Mouse (Mus musculus) gastrocnemius, adult 2 months (tissue): ENCODE measurements at regions not wholly inside any gene's neighbourhood (a gene's known extent, or its start where the extent isn't known, plus 50 kb on each side); places are given as distances from the start of the nearest gene placed in this dataset.

ENCODE experiments used
- DNase-seq: peaks from one replicate; pipeline ENCODE4 v3.0.0; 2022
- H3K27ac ChIP-seq: fragments of 200-600 bp; 2 replicates; pipeline ENCODE4 v1.8.1; 2022; ENCODE audit warnings: mild to moderate bottlenecking
- H3K4me3 ChIP-seq: fragments of 200-600 bp; 2 replicates; pipeline ENCODE4 v1.8.1; 2022; ENCODE audit warnings: mild to moderate bottlenecking, moderate library complexity
- CTCF ChIP-seq: fragments of 200-600 bp; IDR thresholded peaks from 2 replicates; pipeline ENCODE4 v1.8.1; 2022; ENCODE audit warnings: antibody characterized with exemption, mild to moderate bottlenecking, moderate library complexity
- intact Hi-C: fragments of 180-260 bp; cut with DNase I; formaldehyde crosslinking; loops from one replicate; pipeline ENCODE4 v1.15.1; 2025

DNA sequence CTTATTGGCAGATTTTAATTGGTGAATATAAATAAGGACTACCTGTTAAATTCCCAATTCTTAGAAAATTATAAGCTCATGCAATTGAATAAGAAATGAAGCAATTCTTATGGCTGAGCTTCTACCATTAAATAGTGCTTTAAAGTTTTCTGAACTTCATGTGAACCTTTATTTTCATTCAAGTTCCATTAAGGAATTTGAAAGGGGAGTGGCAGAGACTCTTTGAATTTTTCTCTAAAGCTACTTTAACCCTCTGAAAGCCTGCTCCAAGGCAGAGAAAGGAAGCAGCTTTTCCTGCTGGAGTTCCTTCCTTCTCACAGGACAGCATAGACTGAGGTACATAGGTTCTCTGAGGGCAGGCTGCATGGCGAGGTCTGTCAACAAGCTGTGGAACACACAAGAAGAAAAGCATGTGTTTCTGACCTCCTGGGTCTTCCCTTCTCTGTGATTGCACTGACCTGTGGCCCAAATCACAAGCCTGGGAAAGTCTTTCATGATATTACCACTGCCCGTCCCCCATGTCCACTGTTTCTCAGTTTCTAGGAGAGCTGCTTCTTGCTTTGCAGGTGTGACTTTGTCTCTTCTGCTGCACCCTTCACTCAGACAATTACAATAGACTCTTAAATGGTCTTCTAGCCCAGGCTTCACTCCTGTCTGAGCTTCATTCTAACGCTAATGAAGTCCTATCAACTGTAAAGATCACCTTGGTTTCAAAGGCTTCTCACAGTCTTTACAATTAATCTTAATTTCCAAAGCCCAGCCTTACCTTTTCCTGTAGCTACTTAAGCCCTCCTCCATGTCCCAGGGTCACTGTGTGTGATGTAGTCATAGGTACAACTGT, 211.4 kb downstream of the Klf5 start:
- intact Hi-C loops: no loop called here
- DNase-seq: no peak
- no peak overlapping the region for H3K4me3 ChIP-seq
- no peak overlapping the region for H3K27ac ChIP-seq
- TF ChIP-seq CTCF: no peak

DNA sequence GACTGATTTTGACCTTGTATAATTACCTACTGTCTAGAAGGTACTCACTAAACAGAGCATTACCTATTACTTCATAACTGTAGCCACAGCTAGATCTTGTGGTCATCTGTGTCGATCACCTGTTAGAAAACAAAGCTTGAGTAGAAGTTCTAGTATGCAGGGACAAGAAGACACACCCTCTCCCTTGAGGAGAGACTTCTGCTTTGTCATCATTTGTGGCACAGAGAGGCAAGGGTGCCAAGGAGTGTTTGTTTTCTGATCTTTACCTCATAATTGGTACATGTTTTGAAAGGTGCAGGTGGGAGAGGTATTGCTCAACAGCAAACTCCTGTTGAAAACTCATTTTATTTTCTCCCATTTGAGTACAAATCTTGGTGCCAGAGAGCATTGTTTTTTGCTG, 217.0 kb downstream of the Klf5 start:
- no peak for TF ChIP-seq CTCF
- intact Hi-C loops: no loop called here
- no peak overlapping the region for H3K4me3 ChIP-seq
- no peak for DNase-seq
- H3K27ac ChIP-seq: no peak overlapping the region

DNA sequence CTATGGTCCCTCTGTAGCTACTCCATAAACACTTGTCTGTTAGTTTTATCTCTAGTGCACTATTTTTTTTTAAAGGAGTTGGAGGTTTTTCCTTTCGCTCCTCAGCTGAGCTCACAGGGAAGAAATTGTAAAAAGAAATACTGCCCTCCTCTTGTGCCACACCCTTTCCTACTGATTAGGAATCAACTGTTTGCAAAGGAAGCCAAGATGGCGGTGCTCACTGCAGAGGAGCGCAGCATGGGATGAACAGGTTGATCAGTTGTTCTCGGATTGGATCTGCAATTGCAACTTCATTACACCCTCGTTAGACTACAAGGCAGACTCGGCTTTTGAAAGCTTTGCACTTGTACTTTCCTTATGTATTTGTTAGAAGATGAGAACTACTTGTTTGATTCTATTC, 218.2 kb downstream of the Klf5 start:
- H3K4me3 ChIP-seq: no peak overlapping the region
- intact Hi-C loops: no loop called here

DNA sequence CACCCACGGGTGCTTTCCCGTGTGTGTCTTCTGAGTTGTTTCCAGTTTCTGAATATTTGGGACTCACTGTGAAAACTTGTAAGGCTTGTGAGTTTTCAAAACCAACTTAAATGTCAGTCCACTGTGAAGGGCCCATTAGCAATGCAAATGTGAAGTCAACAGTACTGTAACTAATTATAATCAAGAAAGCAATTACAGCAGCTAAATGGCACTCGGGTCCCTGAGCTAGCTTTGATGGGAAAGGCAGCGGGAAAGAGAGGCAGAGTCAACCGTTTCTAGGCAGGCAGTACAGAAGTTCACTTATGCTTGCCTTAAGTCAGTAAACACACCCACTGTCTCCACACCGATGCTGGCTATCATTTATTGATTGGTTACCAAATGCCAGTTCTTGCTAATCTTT, 221.9 kb downstream of the Klf5 start:
- DNase-seq: no peak
- intact Hi-C loops: no loop called here
- TF ChIP-seq CTCF: no peak
- Histone ChIP-seq H3K4me3 (no peak overlapping the region), H3K27ac (no peak overlapping the region)

More for the DNA sequence above, 218.2 kb downstream of the Klf5 start:
- no peak overlapping the region for H3K27ac ChIP-seq
- DNase-seq: no peak
- TF ChIP-seq CTCF: no peak

DNA sequence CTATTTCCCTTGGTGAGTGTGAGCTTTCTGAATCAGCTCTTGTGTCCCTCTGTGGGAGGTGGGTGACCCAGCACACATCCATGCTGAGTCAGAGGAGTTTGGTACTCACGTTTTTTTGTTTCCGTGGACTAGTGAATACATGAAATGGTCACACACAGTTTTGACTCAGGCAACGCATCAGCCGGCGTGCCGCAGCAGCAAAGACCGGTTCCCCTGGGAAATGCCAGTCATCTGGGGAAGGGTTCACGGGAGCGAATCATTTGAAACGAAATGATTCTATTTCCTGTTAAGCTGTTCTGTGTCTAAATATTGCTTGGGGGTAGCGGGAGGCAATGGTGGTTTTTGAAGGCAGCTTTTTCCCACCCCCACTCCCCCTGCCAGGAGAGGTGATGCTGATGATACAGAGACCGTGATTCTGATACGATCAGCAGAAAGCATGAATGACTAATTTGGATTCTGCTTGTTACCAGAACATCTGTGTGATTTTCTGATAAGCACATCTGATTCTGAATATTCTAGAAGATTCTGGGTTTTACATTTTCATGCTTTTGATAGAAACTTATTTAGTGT, 223.5 kb downstream of the Klf5 start:
- no peak for TF ChIP-seq CTCF
- intact Hi-C loops: no loop called here
- no peak for DNase-seq
- Histone ChIP-seq H3K27ac (no peak overlapping the region), H3K4me3 (no peak overlapping the region)

DNA sequence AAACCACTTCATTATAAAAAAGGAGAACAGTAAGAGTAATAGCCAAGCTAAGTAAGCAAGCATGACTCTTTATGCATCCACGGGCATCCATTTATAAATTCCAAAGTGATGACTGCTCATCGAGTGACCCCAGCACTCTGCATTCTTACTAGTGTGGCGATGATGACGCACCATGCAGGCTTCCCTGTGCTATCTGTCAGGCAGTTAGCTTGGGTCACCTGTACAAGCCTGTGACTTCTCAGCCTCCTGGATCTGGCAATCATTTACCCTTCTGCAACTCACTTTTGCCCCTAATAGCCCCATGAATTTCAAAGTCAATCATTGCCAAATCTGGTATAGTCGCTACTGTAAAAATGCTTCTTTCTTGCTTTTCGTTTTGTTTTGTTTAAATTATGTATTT, 237.3 kb downstream of the Klf5 start:
- no peak for TF ChIP-seq CTCF
- intact Hi-C loops: no loop called here
- DNase-seq: no peak
- H3K4me3 ChIP-seq: no peak overlapping the region
- H3K27ac ChIP-seq: no peak overlapping the region

DNA sequence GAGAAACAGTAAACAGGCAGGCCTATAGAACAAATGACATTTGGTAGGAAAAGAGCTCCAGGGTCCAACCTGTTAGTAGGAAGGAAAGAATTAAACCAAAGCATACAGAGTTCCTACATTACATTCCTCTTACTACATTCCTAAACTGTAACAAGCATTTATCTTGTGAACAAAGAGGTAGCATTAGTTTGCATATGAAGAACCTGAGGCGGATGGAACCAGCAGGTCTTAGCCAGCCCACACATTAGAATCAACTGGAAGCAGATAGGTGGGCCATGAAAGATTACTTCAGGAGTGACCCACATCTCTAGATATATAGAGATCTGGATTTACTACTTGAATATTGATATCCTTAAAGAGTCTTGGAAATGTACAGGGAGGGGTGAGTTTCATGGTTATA, 238.8 kb downstream of the Klf5 start:
- DNase-seq: no peak
- Histone ChIP-seq H3K27ac (no peak overlapping the region), H3K4me3 (no peak overlapping the region)
- no peak for TF ChIP-seq CTCF
- intact Hi-C loops: no loop called here

DNA sequence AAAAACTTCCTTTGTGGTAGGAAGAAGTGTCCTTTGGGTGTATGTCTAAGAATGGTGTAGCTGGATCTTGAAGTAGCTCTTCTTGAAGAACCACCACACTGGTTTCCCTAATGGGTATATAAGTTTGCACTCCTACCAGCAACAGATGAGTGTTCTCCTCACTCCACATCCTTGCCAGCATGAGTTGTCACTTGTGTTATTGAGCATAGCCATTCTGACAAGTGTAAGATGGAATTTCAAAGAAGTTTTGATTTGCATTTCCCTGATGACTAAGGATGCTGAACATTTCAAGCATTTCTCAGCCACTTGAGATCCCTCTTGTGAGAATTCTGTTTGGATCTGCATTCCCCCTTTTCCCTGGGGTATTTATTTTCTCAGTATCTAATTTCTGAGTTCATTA, 243.2 kb downstream of the Klf5 start:
- no peak for TF ChIP-seq CTCF
- intact Hi-C loops: no loop called here
- DNase-seq: no peak
- no peak overlapping the region for H3K27ac ChIP-seq
- no peak overlapping the region for H3K4me3 ChIP-seq

DNA sequence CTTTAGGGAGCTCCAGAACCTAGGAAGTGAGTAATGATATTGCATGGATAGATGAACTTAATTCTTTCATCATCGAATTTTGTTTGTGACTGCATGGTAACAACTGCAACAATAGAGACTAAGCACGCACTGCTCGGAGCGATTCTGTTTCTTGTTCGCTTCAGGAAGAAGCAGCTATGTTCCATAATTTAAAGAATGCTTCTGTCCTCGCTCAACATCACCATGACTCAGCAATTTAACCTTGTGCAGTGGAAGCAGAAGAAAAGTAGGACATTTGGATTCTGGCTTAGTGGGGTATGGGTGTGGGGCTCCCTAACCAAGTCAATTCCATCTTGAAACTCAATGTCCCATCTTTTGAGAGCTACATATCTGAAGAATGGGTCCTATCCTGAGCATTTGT, 249.4 kb downstream of the Klf5 start:
- H3K27ac ChIP-seq: no peak overlapping the region
- intact Hi-C loops: no loop called here

DNA sequence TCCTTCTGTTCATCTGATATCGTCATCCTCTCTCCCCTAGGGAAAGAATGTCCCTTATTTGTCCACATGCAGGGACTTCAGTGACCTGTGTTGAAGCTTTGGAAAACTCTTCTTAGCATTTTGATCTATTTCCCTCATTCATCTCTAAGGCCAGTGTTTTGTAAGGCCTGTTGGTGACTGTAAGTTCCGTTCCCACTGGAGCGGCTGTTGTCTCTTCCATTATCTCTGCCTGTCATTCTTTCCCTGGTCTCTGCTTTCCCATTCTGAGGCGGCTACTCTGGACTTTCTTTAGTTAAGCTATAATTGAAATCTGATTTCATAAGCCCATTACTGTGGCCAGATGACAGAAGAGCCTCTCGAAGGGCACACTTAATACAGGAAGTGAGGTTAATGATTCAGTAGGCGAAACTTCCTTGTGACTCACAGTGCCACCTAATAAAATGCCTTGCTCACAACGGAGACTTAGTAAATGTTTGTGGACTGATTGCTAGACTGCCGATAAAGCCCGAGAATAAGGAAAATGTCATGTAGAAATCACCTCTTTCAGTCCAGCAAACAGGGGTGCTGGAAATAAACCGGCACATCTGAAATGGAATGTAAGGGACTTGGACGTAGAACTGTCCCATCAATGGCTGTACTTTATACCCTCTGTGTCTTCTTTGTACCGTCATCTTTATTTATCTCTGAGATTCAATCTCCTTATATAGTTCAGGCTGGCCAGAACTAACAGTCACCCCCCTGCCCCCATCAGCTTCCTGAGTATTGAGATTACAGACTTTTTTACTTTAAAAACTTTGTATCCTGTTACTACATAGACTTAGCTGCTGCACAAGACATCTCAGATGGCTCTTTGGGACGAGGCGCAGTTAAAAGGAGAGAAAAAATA, 250.1 kb downstream of the Klf5 start:
- no peak for TF ChIP-seq CTCF
- intact Hi-C loops: no loop called here
- DNase-seq: no peak
- no peak overlapping the region for H3K27ac ChIP-seq
- H3K4me3 ChIP-seq: no peak overlapping the region

More for the DNA sequence above, 249.4 kb downstream of the Klf5 start:
- no peak for TF ChIP-seq CTCF
- no peak for DNase-seq
- H3K4me3 ChIP-seq: no peak overlapping the region

DNA sequence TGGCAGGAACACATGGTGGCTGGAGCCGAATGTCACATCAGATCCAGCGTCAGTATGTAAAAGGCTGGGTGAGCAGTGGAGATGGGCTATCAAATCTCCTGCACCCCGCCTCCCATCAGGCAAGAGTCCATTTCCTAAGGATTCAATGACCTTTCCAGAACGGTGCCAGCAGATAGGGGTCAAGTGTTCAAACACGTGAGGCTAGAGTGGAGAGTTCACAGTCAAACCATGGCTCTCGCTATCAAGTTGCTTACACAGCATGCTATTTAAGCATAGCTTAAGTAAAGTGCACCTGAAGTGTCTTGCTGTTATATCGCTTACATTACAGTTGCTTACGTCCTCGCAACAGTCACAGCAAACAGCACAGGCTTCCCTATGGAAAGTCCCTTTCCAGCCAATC, 265.5 kb downstream of the Klf5 start:
- DNase-seq: peak; percentile 17
- TF ChIP-seq CTCF: no peak
- Histone ChIP-seq H3K4me3 (no peak overlapping the region), H3K27ac (no peak overlapping the region)
- intact Hi-C loops: no loop called here

DNA sequence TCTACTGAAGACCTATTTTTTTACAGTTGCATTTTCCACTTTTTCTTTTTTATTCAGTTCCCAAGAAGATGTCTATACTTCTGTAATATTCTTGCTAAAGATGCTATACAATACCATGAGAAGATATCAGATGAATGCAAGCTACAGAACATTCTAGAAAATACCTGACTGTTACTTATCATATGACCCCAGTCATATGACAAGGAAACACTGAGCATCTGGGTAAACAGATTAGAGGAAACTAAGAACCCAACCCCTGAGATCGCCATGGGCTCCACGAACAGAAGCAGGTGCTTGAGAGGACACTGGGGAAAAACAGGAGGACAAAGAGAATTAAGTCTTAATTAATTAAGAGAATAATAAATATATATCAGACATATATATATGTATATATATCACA, 275.7 kb downstream of the Klf5 start:
- no peak overlapping the region for H3K27ac ChIP-seq
- TF ChIP-seq CTCF: no peak
- intact Hi-C loops: no loop called here
- no peak overlapping the region for H3K4me3 ChIP-seq
- DNase-seq: no peak

DNA sequence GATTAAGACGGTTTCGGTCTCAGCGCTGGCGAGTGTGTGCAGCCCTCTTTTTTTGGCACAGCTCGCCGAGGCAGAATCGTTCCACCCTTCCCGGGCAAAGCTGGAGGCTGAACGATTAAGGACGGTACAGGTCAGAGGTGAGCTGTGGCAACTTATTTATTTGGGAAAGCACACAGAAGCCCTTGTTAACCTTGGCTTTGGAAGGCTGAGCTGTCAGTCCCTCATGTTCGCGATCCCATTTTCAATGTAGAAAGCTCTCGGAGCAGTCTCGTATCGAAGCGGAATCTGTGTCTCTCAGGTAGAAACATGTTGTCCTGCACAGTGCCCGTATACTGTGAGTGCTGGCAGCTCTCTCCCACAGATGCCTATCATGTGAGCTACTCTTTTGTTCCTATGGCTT, 280.2 kb downstream of the Klf5 start:
- H3K27ac ChIP-seq: no peak overlapping the region
- no peak for TF ChIP-seq CTCF
- intact Hi-C loops: no loop called here
- H3K4me3 ChIP-seq: peak overlapping the region; percentile 45
- peak; percentile 19 for DNase-seq
